Mouse (Mus musculus) spleen, adult 2 months (tissue): ENCODE data around the gene Acadvl.

Experiments
- CTCF ChIP-seq: fragments of 200-500 bp; IDR thresholded peaks from 2 replicates; pipeline ENCODE4 v1.5.1; 2011; ENCODE audit warnings: mild to moderate bottlenecking, inconsistent platforms; ENCODE audit not compliant: insufficient read depth, insufficient read length, insufficient replicate concordance; ENCODE audit errors: extremely low read depth
- POLR2A ChIP-seq: fragments of 200-500 bp; IDR thresholded peaks from 2 replicates; pipeline ENCODE4 v1.6.1; 2011; ENCODE audit warnings: low read depth, low read length, inconsistent platforms

- no peak for TF ChIP-seq POLR2A
- no peak for TF ChIP-seq CTCF
Measured at GRCm38 (mm10) chr11:70010961-70011360, 4.2 kb downstream of the Acadvl start.
